Mouse (Mus musculus): ENCODE measurements at regions not wholly inside any gene's neighbourhood (a gene's known extent, or its start where the extent isn't known, plus 50 kb on each side); places are given as distances from the start of the nearest gene placed in this dataset.

DNA sequence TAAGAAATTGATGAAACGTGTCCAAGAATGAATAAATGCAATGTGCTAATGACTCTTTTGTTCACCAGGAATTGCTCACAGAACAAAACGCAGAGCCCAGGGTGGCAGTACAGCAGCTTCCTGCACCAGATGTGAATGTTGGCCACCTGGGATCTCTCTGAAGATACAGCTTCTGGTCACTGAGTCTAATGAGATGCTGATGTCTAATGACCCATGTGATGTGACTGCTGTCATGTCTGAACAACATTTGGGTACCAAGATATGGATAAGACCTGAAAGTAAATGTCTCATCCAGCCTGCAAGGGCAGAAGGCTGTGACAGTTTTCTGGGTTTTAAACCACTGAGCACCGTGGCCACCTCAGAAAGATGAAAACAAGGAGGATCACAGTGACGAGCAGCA lies 252.1 kb upstream of the Actbl2 start:
- TF ChIP-seq CTCF (IDR thresholded peaks at IDR 0.05 in 2 of 3, conservative IDR thresholded peaks at IDR 0.05 in 1 of 3; ENCODE audit: control insufficient read depth in 1 of 3, insufficient read depth in 1 of 3, low read depth in 2 of 3, low read length in 3 of 3, poor library complexity in 1 of 3, severe bottlenecking in 1 of 3) (no peak), EP300 (IDR thresholded peaks at IDR 0.05; ENCODE audit: low read depth in 1 of 2, low read length in 2 of 2) (no peak), UBTF (IDR thresholded peaks at IDR 0.05; ENCODE audit: borderline replicate concordance, insufficient read depth, low read depth, low read length) (no peak), POLR2A (IDR thresholded peaks at IDR 0.05; ENCODE audit: control insufficient read depth in 1 of 2, insufficient read depth in 1 of 2, low read depth in 1 of 2, low read length in 2 of 2, poor library complexity in 1 of 2) (no peak), POLR2AphosphoS2 (IDR thresholded peaks at IDR 0.05; ENCODE audit: low read length) (no peak), CHD2 (IDR thresholded peaks at IDR 0.05; ENCODE audit: low read length) (no peak)
